In genomic region chr3:52494924-52495323, GRCm38 (mm10) we compare ENCODE assay signal across 17 mouse cellular contexts.
"Had no signal": no experiment of that assay in that cellular context is flagged by ENCODE, and none has a peak within 500 bp of the region (broad histone marks: within the 10 kb centered on the region; RNA-seq: fewer than 3 reads in every experiment).

No protein-coding gene starts in this region.

- H3K27ac ChIP-seq: kidney, postnatal 0 days; limb, embryonic 12.5 days; limb, embryonic 15.5 days; liver, embryonic 13.5 days; midbrain, embryonic 12.5 days; midbrain, embryonic 15.5 days; neural tube, embryonic 13.5 days; stomach, postnatal 0 days had no signal

- H3K9me3 ChIP-seq: limb, embryonic 12.5 days; limb, embryonic 15.5 days; liver, embryonic 13.5 days; midbrain, embryonic 12.5 days; midbrain, embryonic 15.5 days; neural tube, embryonic 13.5 days had no signal

- H3K4me2 ChIP-seq: limb, embryonic 12.5 days; limb, embryonic 15.5 days; liver, embryonic 13.5 days; midbrain, embryonic 12.5 days; midbrain, embryonic 15.5 days; neural tube, embryonic 13.5 days had no signal

- H3K4me1 ChIP-seq: limb, embryonic 12.5 days; limb, embryonic 15.5 days; liver, embryonic 13.5 days; midbrain, embryonic 12.5 days; midbrain, embryonic 15.5 days; neural tube, embryonic 13.5 days had no signal

- ATAC-seq: midbrain, embryonic 15.5 days had no signal

- DNase-seq: layer of hippocampus, postnatal 36 days; left cerebral cortex, postnatal 4 days; liver, embryonic 13.5 days; lung, adult 2 months; lung, postnatal 14 days; lung, postnatal 4 days; retina, postnatal 1 day; thymus, adult 2 months; thymus, postnatal 14 days; thymus, postnatal 4 days had no signal

- H3K27me3 ChIP-seq: limb, embryonic 12.5 days; limb, embryonic 15.5 days; liver, embryonic 13.5 days; midbrain, embryonic 12.5 days; midbrain, embryonic 15.5 days; neural tube, embryonic 13.5 days had no signal

- H3K36me3 ChIP-seq: limb, embryonic 12.5 days; limb, embryonic 15.5 days; liver, embryonic 13.5 days; midbrain, embryonic 12.5 days; midbrain, embryonic 15.5 days; neural tube, embryonic 13.5 days had no signal

- H3K4me3 ChIP-seq: limb, embryonic 12.5 days; limb, embryonic 15.5 days; liver, embryonic 13.5 days; midbrain, embryonic 12.5 days; midbrain, embryonic 15.5 days; neural tube, embryonic 13.5 days had no signal

- H3K9ac ChIP-seq: limb, embryonic 12.5 days; limb, embryonic 15.5 days; liver, embryonic 13.5 days; midbrain, embryonic 12.5 days; midbrain, embryonic 15.5 days; neural tube, embryonic 13.5 days had no signal
